Comparison of ENCODE assay signal across 8 mouse cellular contexts in the genomic region with DNA sequence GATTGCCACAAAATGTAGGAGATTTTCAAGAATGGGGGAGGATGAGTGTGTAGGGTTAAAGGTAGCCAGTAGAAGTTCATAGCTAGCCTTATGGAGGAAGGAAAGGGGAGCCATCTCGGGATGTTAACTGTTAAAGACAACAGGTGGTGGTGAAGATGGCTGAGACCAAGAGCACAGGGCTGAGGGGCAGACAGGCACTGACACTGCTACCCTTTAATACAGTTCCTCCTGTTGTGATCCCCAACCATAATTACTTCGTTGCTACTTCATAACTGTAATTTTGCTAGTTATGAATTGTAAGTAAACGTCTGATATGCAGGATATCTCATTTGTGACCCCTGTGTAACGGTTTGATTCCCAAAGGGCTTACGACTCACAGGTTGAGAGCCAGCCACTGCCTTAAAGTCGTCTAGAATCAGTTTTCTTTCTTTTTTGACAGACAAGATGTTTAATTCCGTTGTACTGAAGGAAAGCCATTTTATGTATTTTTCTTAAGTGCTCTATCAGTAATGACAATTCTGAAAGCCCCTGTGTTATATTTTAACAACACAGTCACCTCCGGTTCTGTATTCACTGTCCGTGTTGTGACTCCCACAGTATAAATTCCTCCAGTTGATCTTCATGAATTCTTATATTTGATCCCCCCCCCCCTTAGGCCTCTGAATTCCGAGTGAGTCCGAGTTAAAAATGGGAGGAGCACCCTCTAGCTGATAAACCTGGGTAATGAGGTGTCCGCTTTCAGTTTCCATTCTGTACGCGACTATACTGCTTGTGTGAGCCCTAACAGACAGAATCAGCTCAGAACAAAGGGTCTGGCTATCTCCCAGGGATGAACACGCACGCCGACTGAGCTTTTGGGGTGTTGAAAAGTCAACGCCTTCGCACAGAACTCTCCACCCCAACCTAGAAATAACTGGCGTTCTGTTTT. TPM values are rescaled to one million over a fixed set of nuclear protein-coding genes. Genes with fewer than 3 reads are reported as not detected.
DNase-seq lines count a peak whose midpoint lies in the region; ATAC-seq and TF ChIP-seq lines count a peak whose summit lies in the region.

No protein-coding gene starts in this region.

- peaks cover 18% of the 10 kb centered on the region for H3K4me1 ChIP-seq in spleen, adult 2 months (ENCODE audit: control insufficient read depth, insufficient read depth, insufficient read length)
- peaks cover 13% of the 10 kb centered on the region for H3K4me1 ChIP-seq in hindbrain, postnatal 0 days (ENCODE audit: insufficient read depth, low read length)
- H3K4me1 ChIP-seq in midbrain, embryonic 12.5 days: peaks cover 21% of the 10 kb centered on the region

- H3K36me3 ChIP-seq in spleen, adult 2 months (ENCODE audit: control insufficient read depth, insufficient read depth, low read length): peaks cover 21% of the 10 kb centered on the region
- H3K36me3 ChIP-seq in hindbrain, postnatal 0 days (ENCODE audit: insufficient read depth, low read length): peaks cover 22% of the 10 kb centered on the region
- H3K36me3 ChIP-seq in midbrain, embryonic 12.5 days: peaks cover 25% of the 10 kb centered on the region

- ATAC-seq in hindbrain, postnatal 0 days: peak; percentile 30
- peak; percentile 47 for ATAC-seq in midbrain, embryonic 12.5 days (ENCODE audit: low FRiP score, low read depth)

- peak overlapping the region; percentile 74 for H3K9ac ChIP-seq in hindbrain, postnatal 0 days (replicated peaks; ENCODE audit: low read length)
- peak overlapping the region; percentile 82 for H3K9ac ChIP-seq in midbrain, embryonic 12.5 days (replicated peaks)

- no peaks in the 10 kb centered on the region for H3K27me3 ChIP-seq in spleen, adult 2 months (ENCODE audit: control insufficient read depth, insufficient read depth, low read length)
- no peaks in the 10 kb centered on the region for H3K27me3 ChIP-seq in hindbrain, postnatal 0 days (ENCODE audit: insufficient read depth, low read length)
- no peaks in the 10 kb centered on the region for H3K27me3 ChIP-seq in midbrain, embryonic 12.5 days

- TF ChIP-seq CTCF in spleen, adult 2 months (IDR thresholded peaks at IDR 0.05; ENCODE audit: extremely low read depth, insufficient read depth, insufficient read length, insufficient replicate concordance): no peak
- TF ChIP-seq CTCF in hindbrain, postnatal 0 days (IDR thresholded peaks at IDR 0.05; ENCODE audit: low read depth): peak; percentile 33

- WGBS in spleen, adult 2 months: 5% methylated on average over 20 of the region's 20 CpGs
- WGBS in hindbrain, postnatal 0 days: 14% methylated on average over 20 of the region's 20 CpGs
- 25% methylated on average over 20 of the region's 20 CpGs for WGBS in midbrain, embryonic 12.5 days

- peak overlapping the region; percentile 100 for H3K27ac ChIP-seq in spleen, adult 2 months (ENCODE audit: insufficient read depth, low read length)
- H3K27ac ChIP-seq in hindbrain, postnatal 0 days: peak overlapping the region; percentile 99
- H3K27ac ChIP-seq in midbrain, embryonic 12.5 days (replicated peaks): peak overlapping the region; percentile 99

- DNase-seq in cerebellum, adult 11-12 months: peak; percentile 20
- DNase-seq in cerebellum, postnatal 25 days: no peak
- DNase-seq in spleen, adult 2 months (ENCODE audit: low read depth in 1 of 2, low spot score in 2 of 2): peak in 1 of 2 experiments; percentile 63
- DNase-seq in spleen, postnatal 14 days (ENCODE audit: low spot score in 2 of 2): no peak
- DNase-seq in hindbrain, postnatal 0 days (ENCODE audit: low spot score): no peak
- no peak for DNase-seq in right cerebral cortex, postnatal 4 days
- no peak for DNase-seq in Muller cell, postnatal 12 days (ENCODE audit: inconsistent ontology term)

- no peaks in the 10 kb centered on the region for H3K9me3 ChIP-seq in hindbrain, postnatal 0 days (ENCODE audit: low read length)
- H3K9me3 ChIP-seq in midbrain, embryonic 12.5 days: no peaks in the 10 kb centered on the region

- TF ChIP-seq POLR2A in spleen, adult 2 months (IDR thresholded peaks at IDR 0.05; ENCODE audit: low read depth, low read length): no peak

- peak overlapping the region; percentile 97 for H3K4me2 ChIP-seq in hindbrain, postnatal 0 days (ENCODE audit: low read depth, low read length)
- H3K4me2 ChIP-seq in midbrain, embryonic 12.5 days (replicated peaks): peak overlapping the region; percentile 99

- H3K4me3 ChIP-seq in spleen, adult 2 months (ENCODE audit: extremely low read depth, insufficient read depth, insufficient read length): peak overlapping the region; percentile 97
- H3K4me3 ChIP-seq in hindbrain, postnatal 0 days (ENCODE audit: low read length): peak overlapping the region; percentile 87
- peak overlapping the region; percentile 97 for H3K4me3 ChIP-seq in midbrain, embryonic 12.5 days

RNA-seq across cellular contexts. Expression of a gene that starts 0.7 kb away (rescaled TPM):
- 108 and 124 TPM in 2 replicates for polyA plus RNA-seq in spleen, adult 2 months (2012; rRNA removed)
- 27.6 and 34.1 TPM in 2 replicates for total RNA-seq in hindbrain, postnatal 0 days (2014; rRNA removed)
- polyA plus RNA-seq in hindbrain, postnatal 0 days (2015; fragmentation: Nextera tagmentation; extraction: Ambion mirVana): 26.8 and 29.8 TPM in 2 replicates
- polyA plus RNA-seq in midbrain, embryonic 12.5 days (2016; fragmentation: Nextera tagmentation; extraction: Ambion mirVana): 30.0 and 32.6 TPM in 2 replicates

RNA-seq across cellular contexts. Expression of a gene that starts 12.0 kb away (rescaled TPM):
- 11.0 TPM in 2 replicates for polyA plus RNA-seq in spleen, adult 2 months (2012; rRNA removed)
- total RNA-seq in hindbrain, postnatal 0 days (2014; rRNA removed): 34.4 and 36.2 TPM in 2 replicates
- polyA plus RNA-seq in hindbrain, postnatal 0 days (2015; fragmentation: Nextera tagmentation; extraction: Ambion mirVana): 52.4 and 54.9 TPM in 2 replicates
- 75.8 and 76.4 TPM in 2 replicates for polyA plus RNA-seq in midbrain, embryonic 12.5 days (2016; fragmentation: Nextera tagmentation; extraction: Ambion mirVana)

RNA-seq across cellular contexts. Expression of a gene that starts 12.0 kb away (rescaled TPM):
- 1,884 and 3,019 TPM in 2 replicates for polyA plus RNA-seq in spleen, adult 2 months (2012; rRNA removed)
- total RNA-seq in hindbrain, postnatal 0 days (2014; rRNA removed): 558 and 787 TPM in 2 replicates
- polyA plus RNA-seq in hindbrain, postnatal 0 days (2015; fragmentation: Nextera tagmentation; extraction: Ambion mirVana): 668 TPM in 2 replicates
- 595 and 628 TPM in 2 replicates for polyA plus RNA-seq in midbrain, embryonic 12.5 days (2016; fragmentation: Nextera tagmentation; extraction: Ambion mirVana)

RNA-seq across cellular contexts. Expression of a gene that starts 15.4 kb away (rescaled TPM):
- polyA plus RNA-seq in spleen, adult 2 months (2012; rRNA removed): 38.5 and 61.3 TPM in 2 replicates
- 76.0 and 97.3 TPM in 2 replicates for total RNA-seq in hindbrain, postnatal 0 days (2014; rRNA removed)
- polyA plus RNA-seq in hindbrain, postnatal 0 days (2015; fragmentation: Nextera tagmentation; extraction: Ambion mirVana): 43.2 and 46.3 TPM in 2 replicates
- 30.8 and 32.2 TPM in 2 replicates for polyA plus RNA-seq in midbrain, embryonic 12.5 days (2016; fragmentation: Nextera tagmentation; extraction: Ambion mirVana)

RNA-seq across cellular contexts. Expression of a gene that starts 22.5 kb away (rescaled TPM):
- polyA plus RNA-seq in spleen, adult 2 months (2012; rRNA removed): 14.0 and 23.4 TPM in 2 replicates
- 122 and 123 TPM in 2 replicates for total RNA-seq in hindbrain, postnatal 0 days (2014; rRNA removed)
- polyA plus RNA-seq in hindbrain, postnatal 0 days (2015; fragmentation: Nextera tagmentation; extraction: Ambion mirVana): 57.7 and 64.2 TPM in 2 replicates
- polyA plus RNA-seq in midbrain, embryonic 12.5 days (2016; fragmentation: Nextera tagmentation; extraction: Ambion mirVana): 41.0 and 41.3 TPM in 2 replicates
